Mouse (Mus musculus): ENCODE measurements at regions not wholly inside any gene's neighbourhood (a gene's known extent, or its start where the extent isn't known, plus 50 kb on each side); places are given as distances from the start of the nearest gene placed in this dataset.

- TF ChIP-seq CTCF (IDR thresholded peaks at IDR 0.05; ENCODE audit: low read depth, low read length) (no peak), POLR2A (IDR thresholded peaks at IDR 0.05; ENCODE audit: extremely low read depth, insufficient read depth, low read length) (no peak)
Measured at GRCm38 (mm10) chr15:61653853-61654252, 731.0 kb upstream of the A1bg start.

All from liver, adult 2 months (tissue).